Mouse (Mus musculus) CH12.LX (cell line): ENCODE results near the gene Ndst2. TPM values are rescaled to one million over a fixed set of nuclear protein-coding genes. Genes with fewer than 3 reads are reported as not detected.
"Not testable (repeated sequence)": the region's sequence is repeated elsewhere in the genome, so short reads cannot be mapped to it uniquely, and the experiment has no call there.

Experiments used
- DNase-seq: peaks from one replicate; pipeline ENCODE4 v3.0.0-alpha.2; 2013; ENCODE audit errors: extremely low read depth
- H3K27ac ChIP-seq: 2 replicates; pipeline ENCODE4 v1.5.1; 2012; ENCODE audit warnings: low read depth, mild to moderate bottlenecking, control low read depth, moderate library complexity; ENCODE audit not compliant: insufficient read depth
- H3K27me3 ChIP-seq: replicated peaks from 2 replicates; pipeline ENCODE3; 2012; ENCODE audit warnings: inconsistent platforms
- H3K36me3 ChIP-seq, 2 experiments: replicated peaks in 1 of 2; 2 replicates each; pipeline versions ENCODE3 to v1.6.1; 2012; ENCODE audit warnings: inconsistent platforms in 1 of 2, low read length in 1 of 2, mild to moderate bottlenecking in 1 of 2, mixed read lengths in 1 of 2, moderate library complexity in 1 of 2; ENCODE audit not compliant: control insufficient read depth in 1 of 2, insufficient read depth in 1 of 2
- H3K4me1 ChIP-seq, 2 experiments: 2 replicates each; pipeline ENCODE4 v1.6.1; 2012; ENCODE audit warnings: inconsistent platforms in 1 of 2, moderate library complexity in 1 of 2; ENCODE audit not compliant: insufficient read depth in 2 of 2, control insufficient read depth in 1 of 2
- H3K4me2 ChIP-seq: 2 replicates; pipeline ENCODE4 v1.6.1; 2012; ENCODE audit warnings: low read depth, mild to moderate bottlenecking, control low read depth; ENCODE audit not compliant: poor library complexity, insufficient read depth, severe bottlenecking
- H3K4me3 ChIP-seq, 3 experiments: fragments of 150-350 bp in 1 of 3; sonication (generic) in 1 of 3; replicated peaks in 1 of 3; 2 replicates each; pipeline versions ENCODE3 to v1.5.1; 2011 to 2012; ENCODE audit warnings: low read depth in 2 of 3, low read length in 2 of 3, mild to moderate bottlenecking in 2 of 3, moderate library complexity in 2 of 3, control low read depth in 1 of 3, improper control_type of control experiment in 1 of 3, inconsistent platforms in 1 of 3, mixed read lengths in 1 of 3; ENCODE audit not compliant: poor library complexity in 1 of 3
- H3K79me2 ChIP-seq: replicated peaks from 2 replicates; pipeline ENCODE4 v1.6.1; 2012; ENCODE audit warnings: mild to moderate bottlenecking, moderate library complexity; ENCODE audit not compliant: control insufficient read depth, poor library complexity, insufficient read depth, severe bottlenecking; ENCODE audit errors: extremely low read depth
- H3K9ac ChIP-seq: 2 replicates; pipeline ENCODE4 v1.6.1; 2012; ENCODE audit warnings: low read depth, mild to moderate bottlenecking, control low read depth, moderate library complexity; ENCODE audit not compliant: insufficient read depth
- H3K9me3 ChIP-seq: replicated peaks from 2 replicates; pipeline ENCODE3; 2012; ENCODE audit warnings: low read length, inconsistent platforms, mixed read lengths
- BHLHE40 ChIP-seq: IDR thresholded peaks from 2 replicates; pipeline ENCODE4 v1.6.1; 2011; ENCODE audit warnings: mild to moderate bottlenecking, low read depth, low read length, improper control_type of control experiment
- CHD1 ChIP-seq: IDR thresholded peaks from 2 replicates; pipeline ENCODE4 v1.6.1; 2012; ENCODE audit warnings: low read depth, low read length, improper control_type of control experiment, inconsistent platforms
- CHD2 ChIP-seq: IDR thresholded peaks from 2 replicates; pipeline ENCODE4 v1.6.1; 2011; ENCODE audit warnings: low read length, improper control_type of control experiment
- E2F4 ChIP-seq: IDR thresholded peaks from 2 replicates; pipeline ENCODE4 v1.6.1; 2011; ENCODE audit warnings: low read depth, low read length, improper control_type of control experiment; ENCODE audit not compliant: insufficient replicate concordance
- ELF1 ChIP-seq: IDR thresholded peaks from 2 replicates; pipeline ENCODE4 v1.6.1; 2014; ENCODE audit warnings: low read depth, mild to moderate bottlenecking, inconsistent platforms, low read length, improper control_type of control experiment
- ETS1 ChIP-seq: conservative IDR thresholded peaks from 2 replicates; pipeline ENCODE4 v1.6.1; 2012; ENCODE audit warnings: low read depth, mild to moderate bottlenecking, inconsistent platforms, low read length, improper control_type of control experiment, moderate library complexity
- HCFC1 ChIP-seq: IDR thresholded peaks from 2 replicates; pipeline ENCODE4 v1.6.1; 2012; ENCODE audit warnings: low read depth, mild to moderate bottlenecking, inconsistent platforms, low read length, improper control_type of control experiment
- IRF4 ChIP-seq: IDR thresholded peaks from 2 replicates; pipeline ENCODE4 v1.6.1; 2014; ENCODE audit warnings: low read depth, mild to moderate bottlenecking, inconsistent platforms, low read length, improper control_type of control experiment
- JUND ChIP-seq: conservative IDR thresholded peaks from 2 replicates; pipeline ENCODE4 v1.6.1; 2011; ENCODE audit warnings: low read depth, low read length, improper control_type of control experiment
- KAT2A ChIP-seq: IDR thresholded peaks from 2 replicates; pipeline ENCODE4 v1.6.1; 2012; ENCODE audit warnings: low read length, improper control_type of control experiment, inconsistent platforms; ENCODE audit not compliant: insufficient replicate concordance
- MAFK ChIP-seq: IDR thresholded peaks from 2 replicates; pipeline ENCODE4 v1.6.1; 2011; ENCODE audit warnings: low read length, improper control_type of control experiment; ENCODE audit not compliant: insufficient replicate concordance
- MAX ChIP-seq: IDR thresholded peaks from 2 replicates; pipeline ENCODE4 v1.6.1; 2011; ENCODE audit warnings: low read length, improper control_type of control experiment
- MAZ ChIP-seq: IDR thresholded peaks from 2 replicates; pipeline ENCODE4 v1.6.1; 2012; ENCODE audit warnings: low read depth, mild to moderate bottlenecking, inconsistent platforms, low read length, improper control_type of control experiment, moderate library complexity
- MEF2A ChIP-seq: IDR thresholded peaks from 2 replicates; pipeline ENCODE4 v1.6.1; 2014; ENCODE audit warnings: low read depth, mild to moderate bottlenecking, inconsistent platforms, low read length, improper control_type of control experiment, borderline replicate concordance
- MXI1 ChIP-seq: IDR thresholded peaks from 2 replicates; pipeline ENCODE4 v1.6.1; 2011; ENCODE audit warnings: mild to moderate bottlenecking, low read depth, low read length, improper control_type of control experiment
- MYC ChIP-seq: IDR thresholded peaks from 2 replicates; pipeline ENCODE4 v1.6.1; 2011; ENCODE audit warnings: low read depth, mild to moderate bottlenecking, improper control_type of control experiment, low read length
- NELFE ChIP-seq: IDR thresholded peaks from 2 replicates; pipeline ENCODE4 v1.6.1; 2011; ENCODE audit warnings: low read depth, low read length, improper control_type of control experiment
- NRF1 ChIP-seq: IDR thresholded peaks from 2 replicates; pipeline ENCODE4 v1.6.1; 2014; ENCODE audit warnings: low read depth, mild to moderate bottlenecking, inconsistent platforms, low read length, improper control_type of control experiment, moderate library complexity
- POLR2A ChIP-seq: IDR thresholded peaks from 2 replicates; pipeline ENCODE4 v1.6.1; 2011; ENCODE audit warnings: low read depth, mild to moderate bottlenecking, improper control_type of control experiment, low read length
- SIN3A ChIP-seq: IDR thresholded peaks from 2 replicates; pipeline ENCODE4 v1.6.1; 2012; ENCODE audit warnings: low read length, improper control_type of control experiment, inconsistent platforms
- TCF12 ChIP-seq: IDR thresholded peaks from 2 replicates; pipeline ENCODE4 v1.6.1; 2014; ENCODE audit warnings: low read depth, mild to moderate bottlenecking, inconsistent platforms, low read length, improper control_type of control experiment
- UBTF ChIP-seq: IDR thresholded peaks from 2 replicates; pipeline ENCODE4 v1.6.1; 2012; ENCODE audit warnings: low read depth, mild to moderate bottlenecking, inconsistent platforms, low read length, improper control_type of control experiment, moderate library complexity
- USF1 ChIP-seq: IDR thresholded peaks from 2 replicates; pipeline ENCODE4 v1.6.1; 2014; ENCODE audit warnings: low read depth, mild to moderate bottlenecking, inconsistent platforms, low read length, improper control_type of control experiment
- USF2 ChIP-seq: conservative IDR thresholded peaks from 2 replicates; pipeline ENCODE4 v1.6.1; 2011; ENCODE audit warnings: low read depth, low read length, improper control_type of control experiment
- ZC3H11A ChIP-seq: IDR thresholded peaks from 2 replicates; pipeline ENCODE4 v1.6.1; 2012; ENCODE audit warnings: low read depth, mild to moderate bottlenecking, inconsistent platforms, low read length, improper control_type of control experiment
- ZMIZ1 ChIP-seq: IDR thresholded peaks from 2 replicates; pipeline ENCODE4 v1.6.1; 2012; ENCODE audit warnings: low read depth, mild to moderate bottlenecking, inconsistent platforms, low read length, improper control_type of control experiment
- ZNF384 ChIP-seq: IDR thresholded peaks from 2 replicates; pipeline ENCODE4 v1.6.1; 2012; ENCODE audit warnings: low read depth, low read length, improper control_type of control experiment, inconsistent platforms
- dilution Hi-C: fragments of 300-500 bp; cut with MboI; formaldehyde crosslinking; loops from 2 replicates; pipeline ENCODE4 v1.14.3; 2020; ENCODE audit warnings: low sequenced_read_pairs; ENCODE audit not compliant: extremely low pct_unique_long_range_greater_than_20kb, extremely low pct_ligation_motif_present
- in situ Hi-C: fragments of 300-500 bp; cut with MboI; formaldehyde crosslinking; loops from 3 replicates; pipeline ENCODE4 v1.14.3; 2019; ENCODE audit warnings: low sequenced_read_pairs, low pct_ligation_motif_present, low pct_unique_long_range_greater_than_20kb, mixed read lengths
- polyA plus RNA-seq: library from polyadenylated mRNA; unstranded; fragments of >175 nt; gene quantifications from 2 replicates; pipeline ENCODE4 v1.2.1, GENCODE M21; 2012; ENCODE audit warnings: low read depth; ENCODE audit not compliant: insufficient read length
- total RNA-seq, 2 experiments: library from RNA; depleted of rRNA; stranded (reverse); fragments of 300-350 nt in 1 of 2; fragments of >200 nt in 1 of 2; gene quantifications; 2 replicates each; pipeline ENCODE4 v1.2.3; 2012 to 2014

Ndst2 gene
- total and polyA plus RNA-seq, 3 experiments: 11.4 to 18.0 (median 17.8) TPM

DNA sequence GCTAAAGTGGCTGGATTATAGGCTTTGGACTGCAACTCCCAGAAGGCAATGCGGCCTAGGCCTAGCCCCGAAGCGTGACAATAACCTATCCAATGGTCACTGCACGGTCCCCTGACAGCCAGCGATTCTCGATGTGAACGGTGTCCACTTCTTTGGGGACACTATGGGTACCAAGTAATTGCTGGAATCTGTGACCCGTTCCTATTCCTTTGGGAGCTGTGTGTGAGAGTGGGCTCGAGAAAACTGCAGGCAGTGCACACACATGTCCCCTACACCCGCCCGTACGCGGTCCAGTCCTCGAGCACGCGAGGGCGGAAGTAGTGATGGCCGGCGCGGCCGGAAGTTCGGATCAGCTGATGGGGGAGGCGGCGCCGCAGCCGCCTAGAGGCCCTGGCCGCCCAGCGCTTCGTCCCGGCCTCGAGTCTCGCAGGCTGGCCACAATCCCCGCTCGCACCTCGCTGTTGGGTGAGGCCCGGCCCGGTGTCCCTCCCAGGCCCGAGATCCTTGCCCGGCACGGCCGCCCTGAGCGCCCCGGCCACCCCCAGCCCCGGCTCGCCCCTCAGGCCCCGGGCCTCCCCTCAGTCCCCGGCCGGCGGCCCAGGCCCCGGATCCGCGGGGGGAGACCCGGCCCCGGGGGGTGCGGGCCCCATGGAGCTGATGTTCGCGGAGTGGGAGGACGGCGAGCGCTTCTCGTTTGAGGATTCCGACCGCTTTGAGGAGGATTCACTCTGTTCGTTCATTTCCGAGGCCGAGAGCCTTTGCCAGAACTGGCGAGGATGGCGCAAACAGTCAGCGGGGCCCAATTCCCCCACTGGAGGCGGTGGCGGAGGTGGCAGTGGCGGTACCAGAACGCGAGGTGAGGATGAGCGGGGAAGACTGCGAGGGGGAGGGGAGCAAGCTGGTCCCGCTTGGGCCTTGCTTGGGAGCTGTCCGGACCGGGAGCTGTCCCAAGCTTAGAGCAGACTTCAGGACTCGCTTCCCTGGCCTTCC is 26.9 kb downstream of the Ndst2 start, which contains the start of gene Zswim8:
Zswim8 (plus strand) TSS at position 352 of the 990 bp plus-strand sequence.
- TF ChIP-seq ETS1 (peak; percentile 57), MAZ (peak; percentile 58; the same call in 1 of the 2 replicates), E2F4 (no peak), ELF1 (peak; percentile 88), IRF4 (peak; percentile 37; the same call in 1 of the 2 replicates), MXI1 (peak; percentile 94), TCF12 (0 out of 2 replicates have a peak, but pooled peaks have one; percentile 49), ZNF384 (no peak), KAT2A (0 out of 2 replicates have a peak, but pooled peaks have one; percentile 79), JUND (no peak), POLR2A (peak; percentile 79), ZMIZ1 (peak; percentile 58), MYC (peak; percentile 87), BHLHE40 (peak; percentile 74), UBTF (0 out of 2 replicates have a peak, but pooled peaks have one; percentile 48), ZC3H11A (no peak), CHD2 (peak; percentile 57; the same call in 1 of the 2 replicates), CHD1 (no peak), MEF2A (peak; percentile 3), HCFC1 (peak; percentile 90), MAX (peak; percentile 78; the same call in 1 of the 2 replicates), SIN3A (peak; percentile 99), NELFE (peak; percentile 86), NRF1 (peak; percentile 35; the same call in 1 of the 2 replicates), MAFK (no peak), USF2 (no peak; the same call in 1 of the 2 replicates), USF1 (peak; percentile 70)
- DNase-seq: peak; percentile 71

DNA sequence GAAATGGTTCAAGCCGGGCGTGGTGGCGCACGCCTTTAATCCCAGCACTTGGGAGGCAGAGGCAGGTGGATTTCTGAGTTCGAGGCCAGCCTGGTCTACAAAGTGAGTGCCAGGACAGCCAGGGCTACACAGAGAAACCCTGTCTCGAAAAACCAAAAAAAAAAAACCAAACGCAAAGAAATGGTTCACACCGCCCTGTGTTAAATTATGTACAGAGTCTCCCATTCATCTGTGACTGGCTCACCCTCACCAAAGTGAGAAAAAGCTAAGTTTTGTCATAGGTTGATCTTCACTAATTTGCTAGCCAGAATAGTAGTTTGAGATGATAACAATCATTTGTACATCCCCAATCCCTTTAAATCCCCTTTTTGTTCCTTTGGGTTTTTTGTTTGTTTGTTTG is 30.9 kb downstream of the Ndst2 start:
- H3K9me3 ChIP-seq, in situ Hi-C loops, H3K27ac ChIP-seq, dilution Hi-C loops, DNase-seq, H3K27me3 ChIP-seq: not testable (repeated sequence)
- H3K36me3 ChIP-seq: peaks cover 9 to 33% of the 10 kb centered on the region in 2 experiments
- H3K4me1 ChIP-seq: peaks cover 3 to 43% of the 10 kb centered on the region in 2 experiments; a peak in 3 of 4 replicates
- H3K79me2 ChIP-seq: peaks cover 59% of the 10 kb centered on the region
- H3K4me2 ChIP-seq: peak overlapping the region; percentile 79
- peak overlapping the region; percentile 75 for H3K9ac ChIP-seq
- H3K4me3 ChIP-seq: peak overlapping the region; percentile 79 to 96 (median 94)

More for the DNA sequence above, 26.9 kb downstream of the Ndst2 start, which contains the start of gene Zswim8:
- Histone ChIP-seq H3K9me3 (no peaks in the 10 kb centered on the region), H3K9ac (peak within 1 kb of the TSS; percentile 83), H3K79me2 (peaks cover 21% of the 10 kb centered on the region), H3K27ac (peak within 1 kb of the TSS; percentile 13; the same call in 1 of the 2 replicates), H3K27me3 (no peaks in the 10 kb centered on the region), H3K36me3 (peaks cover 29 to 45% of the 10 kb centered on the region in 2 experiments), H3K4me2 (peak within 1 kb of the TSS; percentile 64), H3K4me1 (peaks cover 0 to 33% of the 10 kb centered on the region in 2 experiments; a peak in 2 of 4 replicates), H3K4me3 (peak within 1 kb of the TSS; percentile 81 to 87 (median 84))
- in situ Hi-C loops (no loop called here), dilution Hi-C loops (no loop called here)
